Mouse (Mus musculus) heart, embryonic 13.5 days (tissue): ENCODE data around the gene Cox4i2. TPM values are rescaled to one million over a fixed set of nuclear protein-coding genes. Genes with fewer than 3 reads are reported as not detected.
A peak's percentile ranks its signal among the peaks of the same experiment; 100 is the strongest.

Experiments
- ATAC-seq: fragments of 200-750 bp; cut with Nextera tagmentation; 2 replicates; pipeline ENCODE4 v1.8.0; 2017; ENCODE audit warnings: moderate TSS enrichment; ENCODE audit not compliant: insufficient number of reproducible peaks, low FRiP score, low TSS enrichment; ENCODE audit errors: extremely low read depth
- H3K27ac ChIP-seq: fragments of 300-500 bp; sonication (generic); replicated peaks from 2 replicates; pipeline ENCODE4 v1.5.1; 2015; ENCODE audit warnings: moderate library complexity, mild to moderate bottlenecking, inconsistent platforms
- H3K27me3 ChIP-seq: fragments of 300-500 bp; sonication (generic); replicated peaks from 2 replicates; pipeline ENCODE4 v1.6.1; 2015; ENCODE audit warnings: mild to moderate bottlenecking, inconsistent platforms
- H3K36me3 ChIP-seq: fragments of 300-500 bp; sonication (generic); 2 replicates; pipeline ENCODE4 v1.6.1; 2015; ENCODE audit warnings: mild to moderate bottlenecking, inconsistent platforms
- H3K4me1 ChIP-seq: fragments of 300-500 bp; sonication (generic); 2 replicates; pipeline ENCODE4 v1.6.1; 2015; ENCODE audit warnings: inconsistent platforms
- H3K4me2 ChIP-seq: fragments of 300-500 bp; sonication (generic); 2 replicates; pipeline ENCODE4 v1.6.1; 2015; ENCODE audit warnings: inconsistent platforms, mild to moderate bottlenecking, moderate library complexity
- H3K4me3 ChIP-seq: fragments of 300-500 bp; sonication (generic); 2 replicates; pipeline ENCODE4 v1.5.1; 2015; ENCODE audit warnings: moderate library complexity, mild to moderate bottlenecking, inconsistent platforms
- H3K9ac ChIP-seq: fragments of 300-500 bp; sonication (generic); 2 replicates; pipeline ENCODE4 v1.6.1; 2015; ENCODE audit warnings: inconsistent platforms, mild to moderate bottlenecking, moderate library complexity
- H3K9me3 ChIP-seq: fragments of 300-500 bp; sonication (generic); 2 replicates; pipeline ENCODE4 v1.6.1; 2016; ENCODE audit warnings: inconsistent platforms
- WGBS: fragments of 180-500 bp; shearing (Covaris S2); methylation state at CpG from one replicate; pipeline ENCODE4 v1.1.7; 2015; ENCODE audit warnings: mixed read lengths; 5-methylcytosine and 5-hydroxymethylcytosine counted together
- polyA plus RNA-seq: library from polyadenylated mRNA; unstranded; fragments of >200 nt; fragmentation: Nextera tagmentation; extraction: Ambion mirVana; gene quantifications from 2 replicates; pipeline ENCODE4 v1.2.1, GENCODE M21; 2015

Cox4i2 gene
- polyA plus RNA-seq, 1 experiment from 2014 or later: 11.8 TPM

- ATAC-seq: peak; percentile 63; the same call in 1 of the 2 replicates
- Histone ChIP-seq H3K36me3 (no peaks in the 10 kb centered on the region), H3K9me3 (no peaks in the 10 kb centered on the region), H3K4me1 (peaks cover 79% of the 10 kb centered on the region), H3K4me2 (peak within 1 kb of the TSS; percentile 88), H3K4me3 (peak within 1 kb of the TSS; percentile 84), H3K27ac (peak within 1 kb of the TSS; percentile 96), H3K9ac (peak within 1 kb of the TSS; percentile 96), H3K27me3 (no peaks in the 10 kb centered on the region)
- 0% methylated on average over 28 of the region's 28 CpGs for WGBS
Observed at GRCm38 (mm10) chr2:152736090-152736601, 17.8 kb upstream of the Cox4i2 start, which contains the start of gene Id1. TSS of gene Id1 (plus strand) at chr2:152736251.

GRCm38 (mm10) chr2:152736748-152737147 is 17.2 kb upstream of the Cox4i2 start:
- H3K4me1 ChIP-seq: peaks cover 84% of the 10 kb centered on the region
- no peak for ATAC-seq
- WGBS: 0% methylated on average over 22 of the region's 22 CpGs

GRCm38 (mm10) chr2:152737306-152738221 is 16.4 kb upstream of the Cox4i2 start:
- no peak for ATAC-seq
- no peaks in the 10 kb centered on the region for H3K36me3 ChIP-seq
- H3K27me3 ChIP-seq: no peaks in the 10 kb centered on the region
- whole genome bisulfite sequencing: 22% methylated on average over 10 of the region's 10 CpGs
- peak overlapping the region; percentile 84 for H3K4me3 ChIP-seq
- H3K9me3 ChIP-seq: no peaks in the 10 kb centered on the region
- H3K27ac ChIP-seq: peak overlapping the region; percentile 95
- H3K4me1 ChIP-seq: peaks cover 84% of the 10 kb centered on the region
- peak overlapping the region; percentile 96 for H3K9ac ChIP-seq
- peak overlapping the region; percentile 88 for H3K4me2 ChIP-seq

More at GRCm38 (mm10) chr2:152736748-152737147, 17.2 kb upstream of the Cox4i2 start:
- peak overlapping the region; percentile 96 for H3K9ac ChIP-seq
- H3K27me3 ChIP-seq: no peaks in the 10 kb centered on the region
- no peaks in the 10 kb centered on the region for H3K9me3 ChIP-seq
- peak overlapping the region; percentile 88 for H3K4me2 ChIP-seq
- H3K4me3 ChIP-seq: peak overlapping the region; percentile 84
- H3K27ac ChIP-seq: peak overlapping the region; percentile 95
- no peaks in the 10 kb centered on the region for H3K36me3 ChIP-seq

GRCm38 (mm10) chr2:152738341-152738740 is 15.6 kb upstream of the Cox4i2 start:
- Histone ChIP-seq H3K27ac (peak overlapping the region; percentile 95), H3K4me2 (peak overlapping the region; percentile 88), H3K9ac (peak overlapping the region; percentile 96), H3K9me3 (no peaks in the 10 kb centered on the region), H3K4me1 (peaks cover 78% of the 10 kb centered on the region), H3K4me3 (peak overlapping the region; percentile 84), H3K36me3 (no peaks in the 10 kb centered on the region), H3K27me3 (no peaks in the 10 kb centered on the region)
- 55% methylated on average over 2 of the region's 2 CpGs for WGBS
- no peak for ATAC-seq

GRCm38 (mm10) chr2:152739031-152739841 is 14.7 kb upstream of the Cox4i2 start:
- H3K9ac ChIP-seq: peak overlapping the region; percentile 96
- no peaks in the 10 kb centered on the region for H3K9me3 ChIP-seq
- peak overlapping the region; percentile 84 for H3K4me3 ChIP-seq
- 2% methylated on average over 31 of the region's 36 CpGs for WGBS
- H3K4me2 ChIP-seq: peak overlapping the region; percentile 88
- H3K27ac ChIP-seq: peak overlapping the region; percentile 95
- no peaks in the 10 kb centered on the region for H3K27me3 ChIP-seq
- H3K4me1 ChIP-seq: peaks cover 69% of the 10 kb centered on the region
- H3K36me3 ChIP-seq: no peaks in the 10 kb centered on the region
- ATAC-seq: 0 out of 2 replicates have a peak, but pooled peaks have one; percentile 22

- H3K9me3 ChIP-seq: no peaks in the 10 kb centered on the region
- peak overlapping the region; percentile 96; the same call in 1 of the 2 replicates for H3K9ac ChIP-seq
- ATAC-seq: no peak
- peak overlapping the region; percentile 95 for H3K27ac ChIP-seq
- peaks cover 68% of the 10 kb centered on the region for H3K4me1 ChIP-seq
- no peaks in the 10 kb centered on the region for H3K36me3 ChIP-seq
- peak overlapping the region; percentile 88 for H3K4me2 ChIP-seq
- H3K27me3 ChIP-seq: no peaks in the 10 kb centered on the region
- WGBS: 18% methylated on average over 3 of the region's 3 CpGs
- peak overlapping the region; percentile 84 for H3K4me3 ChIP-seq
Observed at GRCm38 (mm10) chr2:152739842-152740260, 14.1 kb upstream of the Cox4i2 start.

- no peaks in the 10 kb centered on the region for H3K9me3 ChIP-seq
- H3K4me2 ChIP-seq: no peak overlapping the region
- no peaks in the 10 kb centered on the region for H3K36me3 ChIP-seq
- H3K27me3 ChIP-seq: no peaks in the 10 kb centered on the region
- no peak for ATAC-seq
- peaks cover 66% of the 10 kb centered on the region for H3K4me1 ChIP-seq
- H3K27ac ChIP-seq: peak overlapping the region; percentile 95
- H3K4me3 ChIP-seq: no peak overlapping the region
- no peak overlapping the region for H3K9ac ChIP-seq
- 77% methylated on average over 5 of the region's 5 CpGs for WGBS
Observed at GRCm38 (mm10) chr2:152740490-152740889, 13.5 kb upstream of the Cox4i2 start.

GRCm38 (mm10) chr2:152741153-152742041 is 12.6 kb upstream of the Cox4i2 start:
- no peaks in the 10 kb centered on the region for H3K36me3 ChIP-seq
- H3K27ac ChIP-seq: peak overlapping the region; percentile 83
- 0 out of 2 replicates have a peak, but pooled peaks have one; percentile 5 for ATAC-seq
- H3K4me3 ChIP-seq: peak overlapping the region; percentile 8; the same call in 1 of the 2 replicates
- H3K4me1 ChIP-seq: peaks cover 61% of the 10 kb centered on the region
- H3K4me2 ChIP-seq: peak overlapping the region; percentile 57
- no peaks in the 10 kb centered on the region for H3K27me3 ChIP-seq
- H3K9ac ChIP-seq: peak overlapping the region; percentile 69
- H3K9me3 ChIP-seq: no peaks in the 10 kb centered on the region
- 24% methylated on average over 14 of the region's 14 CpGs for WGBS

- Histone ChIP-seq H3K27me3 (no peaks in the 10 kb centered on the region), H3K4me3 (no peak overlapping the region), H3K27ac (peak overlapping the region; percentile 83), H3K9me3 (no peaks in the 10 kb centered on the region), H3K9ac (0 out of 2 replicates have a peak overlapping the region, but pooled peaks have one; percentile 69), H3K36me3 (no peaks in the 10 kb centered on the region), H3K4me2 (peak overlapping the region; percentile 57), H3K4me1 (peaks cover 52% of the 10 kb centered on the region)
- no peak for ATAC-seq
- 29% methylated on average over 10 of the region's 10 CpGs for WGBS
Observed at GRCm38 (mm10) chr2:152742435-152742834, 11.5 kb upstream of the Cox4i2 start.
